In genomic region chr13:93939363-93940127, GRCm38 (mm10) we compare ENCODE assay signal across 8 mouse cellular contexts.
DNase-seq lines count a peak whose midpoint lies in the region; ATAC-seq and TF ChIP-seq lines count a peak whose summit lies in the region.

No protein-coding gene starts in this region.

- H3K9ac ChIP-seq in intestine, postnatal 0 days (ENCODE audit: low read depth, low read length): no peak overlapping the region

- no peaks in the 10 kb centered on the region for H3K27me3 ChIP-seq in intestine, postnatal 0 days (replicated peaks; ENCODE audit: control insufficient read depth, insufficient read depth, low read length)

- no peaks in the 10 kb centered on the region for H3K4me1 ChIP-seq in intestine, postnatal 0 days (replicated peaks; ENCODE audit: control insufficient read depth, insufficient read depth, low read length)

- 0 out of 2 replicates have a peak, but pooled peaks have one; percentile 6 for ATAC-seq in intestine, postnatal 0 days

- DNase-seq in layer of hippocampus, adult 9-11 months: peak; percentile 33
- no peak for DNase-seq in layer of hippocampus, adult 18-20 months (ENCODE audit: low spot score in 2 of 2)
- DNase-seq in gastrocnemius, adult 2 months: peak; percentile 52
- peak; percentile 31 for DNase-seq in naive thymus-derived CD4-positive, alpha-beta T cell, adult 2 months (ENCODE audit: low read depth)
- no peak for DNase-seq in frontal cortex, postnatal 14 days (ENCODE audit: low spot score in 2 of 2)
- no peak for DNase-seq in thymus, postnatal 36 days
- DNase-seq in thymus, postnatal 4 days: no peak

- H3K27ac ChIP-seq in gastrocnemius, adult 2 months: no peak overlapping the region
- H3K27ac ChIP-seq in intestine, postnatal 0 days (ENCODE audit: low read depth, low read length): no peak overlapping the region

- H3K4me2 ChIP-seq in intestine, postnatal 0 days (replicated peaks; ENCODE audit: low read depth): no peak overlapping the region

- H3K9me3 ChIP-seq in intestine, postnatal 0 days (ENCODE audit: control insufficient read depth): no peaks in the 10 kb centered on the region

- TF ChIP-seq CTCF in gastrocnemius, adult 2 months (IDR thresholded peaks at IDR 0.05): no peak
- no peak for TF ChIP-seq CTCF in intestine, postnatal 0 days (IDR thresholded peaks at IDR 0.05; ENCODE audit: low read depth)

- intact Hi-C loops in gastrocnemius, adult 2 months (cut with DNase I): no loop called here

- WGBS in intestine, postnatal 0 days: 43% methylated on average over 6 of the region's 6 CpGs

- H3K36me3 ChIP-seq in intestine, postnatal 0 days (ENCODE audit: control insufficient read depth, insufficient read depth): no peaks in the 10 kb centered on the region

- no peak overlapping the region for H3K4me3 ChIP-seq in gastrocnemius, adult 2 months
- H3K4me3 ChIP-seq in intestine, postnatal 0 days (ENCODE audit: low read depth, low read length): no peak overlapping the region

Comparison
In these comparisons a context has a peak if more than half of its experiments do, and no peak if none do; other contexts are left out.
1. DNase-seq: peak in layer of hippocampus, adult 9-11 months (single experiment), gastrocnemius, adult 2 months (single experiment) and naive thymus-derived CD4-positive, alpha-beta T cell, adult 2 months (single experiment); none in layer of hippocampus, adult 18-20 months (0 of 2), frontal cortex, postnatal 14 days (0 of 2), thymus, postnatal 36 days (0 of 2) and thymus, postnatal 4 days (single experiment).